Mouse (Mus musculus) cerebellum, adult 9-10 months (tissue): Measurements from ENCODE around the gene Mlh1.
A peak's percentile ranks its signal among the peaks of the same experiment; 100 is the strongest.

Experiments
- DNase-seq: peaks from one replicate; pipeline ENCODE4 v3.0.0; 2022

Gene Mlh1

DNA sequence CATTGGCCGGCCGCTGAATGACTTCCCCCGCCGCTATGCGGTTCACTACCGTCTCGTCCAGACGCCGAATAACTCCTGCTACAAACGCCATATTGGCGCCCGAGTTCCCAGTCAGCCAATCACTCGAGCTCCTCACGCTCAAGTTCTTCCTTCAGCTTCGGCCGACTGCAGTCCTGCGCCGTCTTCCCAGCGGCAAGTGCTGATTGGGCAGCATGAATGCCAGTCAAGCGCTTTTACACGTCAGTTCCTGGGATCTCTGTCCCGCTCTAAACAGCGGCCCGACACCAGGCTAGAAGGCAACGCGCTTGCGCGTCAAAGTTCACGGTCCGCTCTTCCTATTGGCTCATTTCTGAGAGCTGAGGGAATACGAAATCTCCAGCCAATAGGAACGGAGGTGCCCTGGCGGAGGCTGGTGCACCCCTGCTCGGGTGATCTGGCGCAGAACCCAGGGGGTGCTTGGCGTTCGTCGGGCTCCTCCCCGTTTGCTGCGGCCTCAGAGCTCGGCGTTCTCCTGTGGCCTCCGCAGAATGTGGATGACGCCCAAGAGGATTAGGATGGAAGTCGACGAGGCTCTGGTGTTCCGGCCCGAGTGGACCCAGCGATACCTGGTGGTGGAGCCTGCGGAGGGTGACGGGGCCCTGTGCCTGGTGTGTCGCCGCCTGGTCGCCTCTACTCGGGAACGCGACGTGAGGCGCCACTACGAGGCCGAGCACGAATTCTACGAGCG, at the start of gene Mlh1, which contains the start of gene Epm2aip1:
Mlh1 (minus strand) TSS at position 358 of the 727 bp plus-strand sequence.
Epm2aip1 (plus strand) TSS at position 496 of the 727 bp plus-strand sequence.
- peak; percentile 98 for DNase-seq

DNA sequence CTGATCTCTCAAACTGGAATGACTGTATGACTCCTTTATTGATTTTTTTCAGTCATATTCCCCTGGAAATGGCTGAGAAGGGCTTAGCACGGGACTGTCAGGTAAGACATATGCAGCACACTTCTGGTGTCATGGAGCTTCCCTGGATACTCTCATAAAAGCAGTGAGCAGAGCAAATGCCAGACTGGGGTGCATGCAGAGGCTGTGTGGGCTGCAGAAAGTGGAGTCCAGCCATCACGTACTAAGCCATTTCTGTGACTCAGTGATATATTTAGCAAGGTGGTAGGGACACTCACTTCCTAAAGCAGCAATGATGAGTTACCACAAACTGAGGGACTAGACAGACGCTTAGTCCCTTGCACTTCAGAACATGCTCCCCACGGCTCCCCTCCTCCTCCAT, 49.3 kb upstream of the Mlh1 start:
- no peak for DNase-seq

DNA sequence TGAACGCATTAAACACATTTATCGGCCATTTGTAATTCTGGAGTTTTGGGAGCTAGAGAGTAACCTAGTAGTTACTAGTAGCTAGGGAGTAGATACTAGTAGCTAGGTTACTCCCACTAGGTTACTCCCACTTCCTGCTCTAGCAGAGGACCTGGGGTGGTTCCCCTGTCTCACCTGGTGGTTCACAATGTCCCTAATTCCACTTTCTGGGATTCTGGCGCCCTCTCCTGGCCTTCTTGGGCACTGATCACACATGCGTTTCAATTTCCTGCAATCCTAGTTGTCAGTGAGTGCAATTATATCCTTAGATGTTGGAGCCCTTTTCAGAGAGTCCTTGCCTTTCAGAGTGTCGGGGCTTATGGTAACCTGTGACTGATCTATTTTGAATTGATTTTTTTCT, 42.6 kb upstream of the Mlh1 start:
- peak; percentile 37 for DNase-seq

DNA sequence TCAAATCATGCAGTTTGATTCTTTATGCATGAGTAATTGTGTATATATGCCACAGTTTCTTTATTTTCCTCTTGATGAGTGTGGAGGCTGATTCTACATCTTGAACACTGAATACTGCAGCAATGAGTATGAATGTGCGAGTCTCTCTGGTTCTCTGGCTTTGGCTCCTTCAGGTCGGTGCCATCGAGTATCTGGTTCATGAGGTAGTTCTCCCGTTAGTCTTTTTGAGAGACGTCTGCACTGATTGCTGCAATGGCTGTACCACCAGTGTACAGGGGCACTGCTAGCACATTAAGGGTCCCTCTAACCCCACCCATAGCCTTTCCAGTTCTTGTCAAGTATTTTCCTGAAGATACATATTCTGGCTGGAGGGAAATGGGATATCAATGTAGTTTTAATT, 42.2 kb upstream of the Mlh1 start:
- no peak for DNase-seq

DNA sequence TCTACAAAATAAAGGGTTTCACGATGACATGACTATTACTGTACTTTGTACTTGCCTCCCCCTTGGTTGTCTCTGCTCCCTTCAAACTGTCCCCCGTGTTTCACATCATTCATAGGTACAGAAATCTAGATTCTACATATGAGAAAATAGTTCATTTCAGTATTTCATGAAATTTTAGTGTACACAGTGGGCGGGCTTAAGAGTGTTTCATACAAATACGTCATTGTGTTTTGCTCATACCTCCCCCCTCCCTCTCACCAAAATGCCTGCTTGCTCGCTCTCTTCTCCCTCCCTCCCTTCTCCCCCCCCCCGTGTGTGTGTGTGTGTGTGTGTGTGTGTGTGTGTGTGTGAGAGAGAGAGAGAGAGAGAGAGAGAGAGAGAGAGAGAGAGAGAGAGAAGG, 41.7 kb upstream of the Mlh1 start:
- DNase-seq, result no peak

DNA sequence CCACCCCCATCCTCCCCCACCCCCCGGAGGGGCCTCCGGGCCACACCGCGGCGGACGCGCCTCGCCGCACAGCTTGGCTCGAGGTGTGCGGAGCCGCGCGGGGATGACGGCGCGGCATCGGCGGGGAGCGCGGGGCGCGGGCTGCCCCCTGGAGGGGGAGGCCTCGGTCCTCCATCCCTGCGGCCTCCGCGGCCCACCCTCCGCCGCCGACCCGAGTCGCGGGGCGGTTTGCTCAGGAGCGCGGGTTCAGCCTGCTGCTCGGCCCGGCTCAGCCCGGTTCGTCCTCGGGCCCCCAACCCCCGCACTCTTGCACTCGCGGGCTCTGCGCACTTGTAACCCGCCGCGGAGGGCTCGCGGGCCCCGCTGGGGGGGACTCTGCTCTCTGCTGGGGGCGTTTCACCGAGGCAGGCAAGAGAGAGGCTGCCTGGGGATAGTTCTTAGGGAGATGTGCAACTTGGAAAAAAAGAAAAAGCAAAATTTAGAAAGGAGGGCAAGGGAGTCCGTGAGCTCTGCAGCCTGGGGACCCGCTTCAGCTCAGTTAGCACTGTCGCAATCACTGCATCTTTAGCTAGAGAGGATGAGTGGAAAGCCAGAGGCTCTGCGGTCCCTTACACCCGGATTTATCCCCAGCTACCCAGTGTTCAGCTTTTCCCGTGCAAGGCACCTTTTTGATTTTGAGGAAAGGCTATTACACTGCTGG, 41.0 kb upstream of the Mlh1 start:
- DNase-seq, result no peak

DNA sequence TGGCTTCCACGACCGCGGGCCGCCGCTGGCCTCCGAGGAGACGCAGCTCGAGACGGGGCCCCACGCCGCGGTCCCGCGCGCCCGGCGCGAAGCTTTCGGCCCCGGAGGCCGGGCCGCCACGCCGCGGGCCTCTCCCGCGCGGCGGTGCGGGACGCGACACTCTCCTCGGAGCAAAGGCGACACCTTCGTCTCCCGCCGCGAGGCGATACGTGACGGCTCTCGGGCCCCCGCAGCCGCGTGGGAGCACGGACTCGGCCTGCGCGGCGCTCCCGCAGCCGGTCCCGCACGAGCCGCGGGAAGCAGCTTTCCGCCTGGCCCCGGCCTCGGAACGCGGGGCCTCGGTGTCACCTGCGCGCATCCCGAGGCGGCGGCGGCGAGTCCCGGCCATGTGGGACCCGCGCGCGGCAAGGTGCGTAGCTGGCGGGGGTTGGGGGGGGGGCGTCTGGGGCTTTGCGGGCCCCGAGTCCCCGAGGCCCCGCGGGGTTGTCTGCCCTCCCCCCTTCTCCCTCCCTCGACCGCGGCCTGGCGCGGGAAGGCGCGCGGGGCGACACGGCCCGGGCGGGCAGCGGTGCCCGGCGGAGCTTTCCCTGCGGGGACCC, 40.4 kb upstream of the Mlh1 start:
- DNase-seq, result no peak

DNA sequence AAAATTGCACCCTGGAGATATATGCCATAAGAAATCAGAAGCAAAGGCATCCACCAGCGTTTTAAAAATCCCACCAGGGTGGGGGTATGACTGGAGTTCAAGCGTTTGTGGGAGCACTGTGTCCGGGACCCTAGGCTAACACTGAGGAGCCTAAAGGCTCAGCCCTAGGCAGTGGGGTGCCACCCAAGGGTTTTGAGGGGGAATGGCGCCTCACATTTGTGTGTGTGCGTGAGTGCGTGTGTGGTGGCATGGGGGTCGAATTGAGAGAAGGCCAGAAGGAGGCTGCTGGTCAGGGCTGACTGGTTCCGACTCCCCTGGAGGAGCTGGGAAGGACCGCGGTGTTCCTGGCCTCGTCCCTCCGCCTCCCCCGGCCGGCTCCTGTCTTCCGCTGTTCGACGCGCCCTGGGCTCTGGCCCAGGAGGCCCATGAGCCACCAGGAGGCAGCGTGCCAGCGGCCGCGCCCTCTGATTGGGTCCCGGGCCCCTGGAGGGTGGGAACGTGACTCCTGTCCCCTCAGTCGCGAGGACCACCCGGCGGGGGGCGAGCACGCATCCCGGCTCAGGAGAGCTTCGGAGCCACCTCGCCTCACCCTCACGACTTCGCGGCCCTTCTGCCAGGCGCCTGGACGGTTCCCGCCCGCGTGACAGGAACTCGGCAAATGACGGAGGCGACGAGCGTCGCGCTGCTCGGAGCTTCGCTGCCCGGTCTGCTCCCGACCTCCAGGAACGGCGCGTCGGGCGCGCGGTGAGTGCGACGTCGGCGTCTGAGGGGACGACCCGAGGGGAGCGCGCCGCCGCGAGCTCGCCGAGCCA, 39.6 kb upstream of the Mlh1 start, which contains the start of gene Trank1:
Trank1 (plus strand) TSS at position 709 of the 812 bp plus-strand sequence.
- DNase-seq, result no peak

DNA sequence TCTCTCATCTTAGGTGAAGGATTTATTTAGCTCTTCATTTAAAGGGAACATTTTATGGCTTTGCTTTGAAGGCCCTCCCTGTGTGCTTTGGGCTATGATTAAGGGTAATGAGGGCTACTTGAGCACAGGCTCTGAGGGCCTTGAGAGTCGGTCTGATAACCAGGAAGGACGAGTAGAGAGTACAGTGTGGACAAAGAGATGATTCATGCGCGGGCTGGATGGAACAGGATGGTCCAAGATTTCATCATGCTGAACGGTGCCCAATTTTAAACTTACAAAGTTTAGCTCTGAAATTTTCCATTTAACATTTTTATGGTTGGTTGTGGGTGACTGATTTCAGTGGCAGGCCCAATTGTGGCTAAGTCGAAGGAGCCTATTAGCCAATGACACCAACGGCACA, 34.6 kb upstream of the Mlh1 start:
- no peak for DNase-seq

DNA sequence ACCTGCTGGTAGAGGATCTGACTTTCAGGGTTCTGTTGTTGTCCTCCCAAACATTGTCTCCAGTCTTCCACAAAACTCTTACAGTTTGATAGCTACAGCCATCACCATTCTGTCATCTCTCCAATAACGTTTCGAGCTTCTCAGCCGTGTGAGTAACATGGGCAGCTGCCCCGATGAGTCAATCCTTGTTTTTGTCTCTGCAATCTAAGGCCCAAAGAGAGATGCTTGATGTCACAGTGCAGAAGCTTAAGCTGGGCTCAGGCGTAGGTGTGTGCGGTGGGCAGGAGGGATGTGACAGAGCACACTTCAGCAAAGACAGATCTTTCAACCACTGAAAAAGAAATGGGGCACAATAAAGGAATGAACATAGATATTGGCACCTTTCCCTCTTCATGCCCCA, 32.4 kb upstream of the Mlh1 start:
- no peak for DNase-seq

DNA sequence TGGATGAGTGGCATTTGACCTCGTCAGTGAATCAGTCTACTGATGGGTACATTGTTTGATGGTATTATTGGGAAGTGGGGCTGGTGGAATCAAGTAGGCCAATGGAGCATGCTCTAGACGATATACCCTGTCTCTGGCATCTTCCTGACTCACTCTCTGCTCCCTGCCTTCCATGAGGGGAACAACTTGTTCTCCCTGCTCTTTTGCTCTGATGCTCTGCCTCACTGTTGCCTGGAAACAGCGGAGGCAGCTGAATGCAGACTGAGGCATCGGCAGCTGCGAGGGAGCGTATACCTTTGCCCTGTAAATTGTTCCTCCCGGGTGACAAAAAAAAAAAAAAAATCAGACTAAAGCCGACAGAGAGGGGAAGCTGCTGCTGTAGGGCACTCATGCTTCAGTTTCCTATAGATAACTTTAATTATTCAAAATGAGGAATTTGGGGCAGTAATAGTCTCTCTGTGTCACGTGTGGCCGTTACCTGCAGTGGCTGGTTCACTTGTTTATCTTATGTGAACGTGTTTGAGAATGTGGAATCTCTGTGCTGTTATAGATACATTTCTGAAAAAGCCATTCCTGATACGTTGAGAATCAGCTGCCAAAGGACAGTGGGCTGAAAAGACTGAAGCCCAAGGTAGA, 30.7 kb upstream of the Mlh1 start:
- no peak for DNase-seq

DNA sequence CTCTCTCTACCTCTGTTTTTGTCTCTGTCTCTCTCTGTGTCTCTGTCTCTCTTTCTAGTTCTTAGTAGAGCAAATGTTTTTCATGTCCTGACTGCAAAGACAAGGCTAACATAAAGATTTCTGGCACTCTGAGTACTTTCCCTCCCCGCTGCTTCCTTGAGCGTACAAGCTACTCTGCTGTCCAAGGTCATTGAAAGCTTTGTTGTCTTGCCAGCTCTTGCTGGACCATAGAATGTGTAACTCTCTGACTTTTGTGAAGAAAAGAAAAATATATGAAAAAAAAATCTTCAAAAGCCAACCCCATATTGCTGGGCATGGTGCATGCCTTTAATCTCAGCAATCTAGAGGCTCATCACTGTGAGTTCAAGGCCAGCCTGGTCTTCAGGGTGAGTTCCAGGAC, 27.0 kb upstream of the Mlh1 start:
- DNase-seq, result no peak

DNA sequence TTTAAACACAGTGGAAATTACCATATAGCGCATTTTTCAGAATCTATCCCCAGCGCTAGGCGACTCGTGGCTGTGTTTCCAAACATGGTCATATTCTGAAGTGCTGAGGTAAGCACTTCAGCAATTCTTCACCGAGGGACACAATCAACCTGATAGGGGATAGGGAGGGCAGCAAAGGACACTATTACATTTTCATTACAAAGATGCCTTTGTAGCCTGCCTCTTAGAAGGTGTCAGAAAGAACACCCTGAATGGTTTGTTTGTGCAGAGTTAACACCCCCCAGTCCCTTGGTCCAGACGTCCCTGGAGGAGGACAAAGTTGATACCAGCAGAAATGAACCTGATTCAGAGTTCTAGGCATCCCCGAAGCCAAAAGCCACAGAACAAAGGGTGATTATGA, 24.8 kb upstream of the Mlh1 start:
- DNase-seq, result no peak

DNA sequence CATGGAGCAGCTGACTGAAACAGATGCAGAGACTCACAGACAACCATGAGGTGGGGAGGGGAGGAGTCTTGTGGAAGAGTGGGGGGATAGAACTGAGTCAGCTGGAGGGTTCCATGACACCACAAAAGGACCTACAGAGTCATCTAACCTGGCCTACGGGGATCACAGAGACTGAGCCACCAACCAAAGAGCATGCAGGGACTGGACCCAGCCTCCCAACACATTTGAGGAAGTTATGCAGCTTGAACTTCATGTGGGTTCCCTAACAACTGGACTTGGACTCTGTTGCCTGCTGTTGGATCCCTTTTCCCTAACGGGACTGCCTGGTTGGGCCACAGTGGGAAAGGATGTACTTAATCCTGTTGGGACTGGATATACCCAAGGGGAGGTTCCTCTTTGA, 23.7 kb upstream of the Mlh1 start:
- DNase-seq, result no peak

DNA sequence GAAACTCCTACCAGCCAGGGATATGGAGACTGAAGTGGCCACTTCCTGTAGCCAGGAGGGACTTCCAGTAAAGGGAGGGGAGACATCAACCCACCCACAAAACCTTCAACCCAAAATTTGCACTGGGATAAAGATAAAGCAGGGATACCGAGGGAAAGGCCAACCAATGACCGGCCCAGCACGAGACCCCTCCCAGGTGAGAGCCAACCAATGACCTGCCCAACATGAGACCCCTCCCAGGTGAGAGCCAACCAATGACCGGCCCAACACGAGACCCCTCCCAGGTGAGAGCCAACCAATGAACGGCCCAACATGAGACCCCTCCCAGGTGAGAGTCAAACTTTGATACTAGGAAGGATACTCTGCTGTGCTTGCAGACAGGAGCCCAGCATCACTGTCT, 23.3 kb upstream of the Mlh1 start:
- no peak for DNase-seq

DNA sequence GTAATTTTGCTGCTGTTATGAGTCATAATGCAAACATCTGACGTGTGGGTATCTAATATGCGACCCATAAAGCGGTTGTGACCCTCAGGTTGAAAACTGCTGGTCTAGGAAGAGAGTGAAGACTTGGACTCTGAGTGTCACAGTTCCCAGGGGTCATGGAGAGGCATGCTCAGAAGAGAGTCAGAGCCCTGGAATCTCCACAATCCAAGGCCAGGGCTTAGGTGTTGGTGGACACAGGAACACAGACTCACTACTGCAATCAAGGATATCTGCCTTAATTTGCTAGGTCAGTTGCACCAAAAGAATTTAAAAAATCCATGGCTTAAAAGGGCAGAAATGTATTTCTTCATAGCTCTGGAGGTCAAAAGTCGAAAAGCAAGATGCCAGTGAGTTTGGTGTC, 21.6 kb upstream of the Mlh1 start:
- no peak for DNase-seq

DNA sequence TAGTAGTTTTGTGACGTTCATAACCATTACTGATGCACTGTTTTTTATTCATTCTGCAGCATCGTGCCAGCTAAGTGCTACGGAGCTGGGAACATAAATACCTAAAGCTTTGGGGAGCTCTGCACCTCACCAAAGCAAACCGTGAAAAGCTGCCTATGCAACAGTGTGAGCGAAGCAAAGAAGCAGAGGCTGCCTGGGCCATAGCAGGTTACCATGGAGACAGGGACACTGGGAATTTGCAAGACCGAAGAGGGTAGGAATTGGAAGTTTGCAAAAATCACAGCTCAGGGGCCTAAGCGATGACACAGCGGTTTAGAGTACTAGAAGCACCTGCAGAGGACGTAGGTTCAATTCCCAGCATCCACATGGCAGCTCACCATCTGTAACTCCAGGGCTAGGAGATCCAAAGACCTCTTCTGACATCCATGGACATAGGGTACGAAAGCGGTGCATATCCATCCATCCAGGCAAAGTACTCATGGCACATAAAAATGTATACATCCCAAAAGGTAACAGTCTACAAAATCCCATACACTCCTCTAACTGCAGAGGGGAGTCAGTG, 19.0 kb upstream of the Mlh1 start:
- no peak for DNase-seq

DNA sequence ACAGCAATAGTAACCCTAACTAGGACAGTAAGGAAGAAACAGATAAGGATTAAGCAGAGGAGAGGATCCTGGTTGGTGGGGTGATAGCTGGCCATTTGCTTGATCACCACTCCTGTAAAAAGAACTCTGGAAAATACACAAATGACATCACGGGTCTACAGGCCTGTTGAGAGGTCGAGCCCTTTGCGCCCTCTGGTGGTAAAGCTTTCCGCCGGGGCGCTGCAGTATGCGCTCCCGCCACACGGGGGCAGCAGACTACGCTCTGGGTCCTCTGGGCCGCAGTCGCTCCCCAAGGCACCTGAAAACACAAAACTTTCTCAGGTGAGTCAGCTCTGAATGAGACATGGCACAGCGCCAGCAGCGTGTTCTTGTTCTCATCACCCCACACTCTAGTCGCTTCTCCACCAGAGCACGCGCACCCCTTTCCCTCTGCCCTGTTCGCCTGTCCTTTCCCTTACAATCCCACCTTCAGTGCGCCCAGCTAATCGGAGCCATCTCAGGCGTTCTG, 18.3 kb upstream of the Mlh1 start:
- DNase-seq, result peak; percentile 95

DNA sequence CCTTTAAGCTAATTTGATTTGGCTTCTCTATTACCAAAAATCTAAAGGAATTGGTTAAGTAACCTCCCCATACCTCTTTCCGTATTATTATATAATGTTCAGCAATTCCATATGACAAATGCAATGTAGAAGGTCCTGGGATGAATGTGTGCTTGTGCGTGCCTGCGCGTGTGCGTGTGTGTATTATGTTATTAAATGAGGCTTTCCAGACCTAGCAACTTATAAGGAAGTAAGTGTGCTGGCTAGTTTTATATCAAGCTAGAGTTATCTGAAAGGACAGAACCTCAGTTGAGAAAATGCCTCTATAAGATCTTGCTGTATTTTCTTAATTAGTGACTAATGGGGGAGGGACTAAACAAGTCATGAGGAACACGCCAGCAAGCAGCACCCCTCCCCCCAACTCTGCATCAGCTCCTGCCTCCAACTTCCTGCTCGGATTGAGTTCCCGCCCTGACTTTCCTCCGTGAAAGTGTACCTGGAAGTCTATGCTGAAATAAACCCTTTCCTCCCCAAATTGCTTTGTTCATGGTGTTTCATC, 17.8 kb upstream of the Mlh1 start:
- DNase-seq, result no peak

DNA sequence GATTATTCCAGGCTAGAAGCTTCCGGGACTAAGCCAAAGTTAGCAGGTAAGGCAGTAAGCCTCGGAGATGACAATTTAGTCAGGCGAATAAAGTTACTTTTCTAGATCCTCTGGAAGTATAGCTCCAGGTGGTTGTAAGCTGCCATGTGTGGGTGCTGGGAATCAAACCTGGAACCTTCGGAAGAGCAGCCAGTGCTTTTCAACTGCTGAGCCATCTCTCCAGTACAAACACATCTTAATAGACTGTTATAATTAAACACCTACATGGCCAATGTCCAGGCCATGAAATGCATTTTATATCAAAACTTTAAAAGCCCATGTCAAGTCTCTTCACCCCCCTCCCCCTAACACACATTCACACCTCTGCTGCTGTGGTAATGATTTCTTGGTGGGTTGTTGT, 16.4 kb upstream of the Mlh1 start:
- no peak for DNase-seq

DNA sequence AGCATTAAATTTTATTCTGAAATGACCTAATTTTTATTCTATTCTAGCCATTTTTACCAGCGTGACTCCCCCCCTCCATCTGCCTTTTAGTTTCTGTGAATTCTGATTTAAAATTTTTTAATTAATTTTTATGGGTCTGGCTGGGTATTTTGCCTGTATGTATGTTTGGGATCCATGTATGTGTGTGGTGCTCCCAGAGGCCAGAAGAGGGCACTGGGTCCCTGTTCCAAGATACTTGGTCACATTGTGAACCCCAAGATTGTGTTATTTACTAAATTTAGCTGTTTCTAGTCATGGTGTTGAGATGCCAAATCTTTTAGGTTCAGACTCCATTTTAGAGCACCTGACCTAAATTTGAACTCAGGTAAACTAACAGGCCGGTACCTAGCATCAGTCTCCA, 14.9 kb upstream of the Mlh1 start:
- DNase-seq, result no peak

DNA sequence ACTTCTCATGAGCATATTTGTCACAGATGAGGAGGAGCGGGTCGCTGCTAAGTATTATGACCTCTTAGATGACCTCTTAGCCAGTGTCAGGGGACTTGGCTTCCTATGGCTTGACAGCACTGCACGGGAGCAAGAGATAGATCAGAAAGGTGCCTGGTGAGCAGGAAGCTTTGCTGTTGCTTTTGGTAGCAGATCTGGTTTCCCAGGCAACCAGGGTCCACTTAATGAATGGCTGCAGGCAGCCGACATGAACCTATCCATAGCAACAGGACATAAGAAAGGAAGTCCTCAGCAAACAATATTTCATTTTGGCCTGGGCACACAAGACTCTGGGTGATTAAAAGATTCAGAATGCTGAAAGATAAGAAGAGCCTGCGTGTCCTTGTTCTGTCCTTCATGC, 14.1 kb upstream of the Mlh1 start:
- no peak for DNase-seq
